Mouse (Mus musculus) left cerebral cortex, adult 8-10 months (tissue): ENCODE data around the gene Wdr70. TPM values are rescaled to one million over a fixed set of nuclear protein-coding genes. Genes with fewer than 3 reads are reported as not detected.
"Not testable (repeated sequence)": the region's sequence is repeated elsewhere in the genome, so short reads cannot be mapped to it uniquely, and the experiment has no call there.

Experiments
- DNase-seq, 2 experiments: peaks; one replicate each; pipeline ENCODE4 v3.0.0; 2022; ENCODE audit warnings: low spot score in 2 of 2
- total RNA-seq, 4 experiments: library from RNA; stranded (reverse); gene quantifications; 2 replicates each; pipeline ENCODE4 v1.2.4; 2022

The Wdr70 gene
- 10 to 100 TPM; 30.6 to 38.0 (median 32.7) TPM for total RNA-seq

GRCm38 (mm10) chr15:8098774-8099749 is at the start of gene Wdr70:
Wdr70 (minus strand) TSS chr15:8099209.
- peak; percentile 93 to 98 for DNase-seq

- no peak for DNase-seq
Measured at GRCm38 (mm10) chr15:8135606-8136005, 36.6 kb upstream of the Wdr70 start.

GRCm38 (mm10) chr15:8131761-8132160 is 32.8 kb upstream of the Wdr70 start:
- no peak for DNase-seq

- no peak for DNase-seq
Measured at GRCm38 (mm10) chr15:8131268-8131667, 32.3 kb upstream of the Wdr70 start.

GRCm38 (mm10) chr15:8129281-8129680 is 30.3 kb upstream of the Wdr70 start:
- DNase-seq = no peak

GRCm38 (mm10) chr15:8109782-8110181 is 10.8 kb upstream of the Wdr70 start:
- DNase-seq = no peak

GRCm38 (mm10) chr15:8108966-8109743 is 10.1 kb upstream of the Wdr70 start, which contains the start of gene Nup155:
Nup155 (plus strand) TSS chr15:8109273.
- DNase-seq = peak; percentile 87 to 88

- no peak for DNase-seq
Measured at GRCm38 (mm10) chr15:8108360-8108965, 9.5 kb upstream of the Wdr70 start.

- not testable (repeated sequence) for DNase-seq
Measured at GRCm38 (mm10) chr15:8101975-8102542, 3.0 kb upstream of the Wdr70 start.

- no peak for DNase-seq
Measured at GRCm38 (mm10) chr15:8097853-8098252, 1.2 kb downstream of the Wdr70 start.

- not testable (repeated sequence) for DNase-seq
Measured at GRCm38 (mm10) chr15:8092668-8093067, 6.3 kb downstream of the Wdr70 start.

- DNase-seq = no peak
Measured at GRCm38 (mm10) chr15:8090685-8091084, 8.3 kb downstream of the Wdr70 start.

GRCm38 (mm10) chr15:8088715-8089114 is 10.3 kb downstream of the Wdr70 start:
- no peak for DNase-seq

GRCm38 (mm10) chr15:8087293-8087692 is 11.7 kb downstream of the Wdr70 start:
- no peak for DNase-seq

GRCm38 (mm10) chr15:8082139-8082538 is 16.9 kb downstream of the Wdr70 start:
- DNase-seq = no peak

- DNase-seq = not testable (repeated sequence)
Measured at GRCm38 (mm10) chr15:8073159-8073558, 25.9 kb downstream of the Wdr70 start.

GRCm38 (mm10) chr15:8065221-8065620 is 33.8 kb downstream of the Wdr70 start:
- no peak for DNase-seq

GRCm38 (mm10) chr15:8051177-8051576 is 47.8 kb downstream of the Wdr70 start:
- no peak for DNase-seq

GRCm38 (mm10) chr15:8039834-8040233 is 59.2 kb downstream of the Wdr70 start:
- no peak for DNase-seq

- no peak for DNase-seq
Measured at GRCm38 (mm10) chr15:8038457-8038856, 60.6 kb downstream of the Wdr70 start.

GRCm38 (mm10) chr15:8037825-8038224 is 61.2 kb downstream of the Wdr70 start:
- DNase-seq = no peak
